Mouse (Mus musculus): ENCODE measurements around the gene Vps9d1. TPM values are rescaled to one million over a fixed set of nuclear protein-coding genes. Genes with fewer than 3 reads are reported as not detected.
"Not testable (repeated sequence)": the region's sequence is repeated elsewhere in the genome, so short reads cannot be mapped to it uniquely, and the experiment has no call there.

Gene Vps9d1
- polyA plus RNA-seq, 1 experiment from 2014 or later, result 57.7 TPM

GRCm38 (mm10) chr8:123283991-123284390, 29.8 kb upstream of the Vps9d1 start:
- Histone ChIP-seq H3K9me3 (ENCODE audit: control insufficient read depth, low read length) (no peaks in the 10 kb centered on the region), H3K4me3 (replicated peaks; ENCODE audit: low read length) (no peak overlapping the region), H3K27me3 (ENCODE audit: control insufficient read depth, insufficient read depth, low read length) (no peaks in the 10 kb centered on the region), H3K27ac (no peak overlapping the region), H3K36me3 (replicated peaks; ENCODE audit: control insufficient read depth, insufficient read depth) (no peaks in the 10 kb centered on the region), H3K9ac (no peak overlapping the region), H3K4me1 (replicated peaks; ENCODE audit: control insufficient read depth, insufficient read depth, low read length) (no peaks in the 10 kb centered on the region), H3K4me2 (replicated peaks) (no peak overlapping the region)
- 96% methylated on average over 7 of the region's 7 CpGs for WGBS
- DNase-seq (ENCODE audit: low spot score) (no peak), ATAC-seq (ENCODE audit: low FRiP score) (no peak)

GRCm38 (mm10) chr8:123282994-123283393, 28.8 kb upstream of the Vps9d1 start:
- not testable (repeated sequence) for H3K27ac ChIP-seq; H3K9me3 ChIP-seq (ENCODE audit: control insufficient read depth, low read length); H3K27me3 ChIP-seq (ENCODE audit: control insufficient read depth, insufficient read depth, low read length); ATAC-seq (ENCODE audit: low FRiP score); H3K4me1 ChIP-seq (replicated peaks; ENCODE audit: control insufficient read depth, insufficient read depth, low read length); H3K9ac ChIP-seq; DNase-seq (ENCODE audit: low spot score); H3K36me3 ChIP-seq (replicated peaks; ENCODE audit: control insufficient read depth, insufficient read depth); H3K4me2 ChIP-seq (replicated peaks); H3K4me3 ChIP-seq (replicated peaks; ENCODE audit: low read length)
- WGBS, result 94% methylated on average over 5 of the region's 6 CpGs

- H3K36me3 ChIP-seq (replicated peaks; ENCODE audit: control insufficient read depth, insufficient read depth), result no peaks in the 10 kb centered on the region
- ATAC-seq (ENCODE audit: low FRiP score) (no peak), DNase-seq (ENCODE audit: low spot score) (no peak)
- no peaks in the 10 kb centered on the region for H3K4me1 ChIP-seq (replicated peaks; ENCODE audit: control insufficient read depth, insufficient read depth, low read length)
- no peak overlapping the region for H3K4me2 ChIP-seq (replicated peaks)
- no peak overlapping the region for H3K27ac ChIP-seq
- H3K9me3 ChIP-seq (ENCODE audit: control insufficient read depth, low read length), result no peaks in the 10 kb centered on the region
- no peak overlapping the region for H3K9ac ChIP-seq
- 91% methylated on average over 13 of the region's 13 CpGs for WGBS
- H3K27me3 ChIP-seq (ENCODE audit: control insufficient read depth, insufficient read depth, low read length), result no peaks in the 10 kb centered on the region
- no peak overlapping the region for H3K4me3 ChIP-seq (replicated peaks; ENCODE audit: low read length)
Measured at GRCm38 (mm10) chr8:123280302-123281094, 26.4 kb upstream of the Vps9d1 start.

- WGBS, result 95% methylated on average over 4 of the region's 4 CpGs
Measured at GRCm38 (mm10) chr8:123279828-123280227, 25.7 kb upstream of the Vps9d1 start.

GRCm38 (mm10) chr8:123278445-123278844, 24.3 kb upstream of the Vps9d1 start:
- Histone ChIP-seq H3K9me3 (ENCODE audit: control insufficient read depth, low read length) (no peaks in the 10 kb centered on the region), H3K4me2 (replicated peaks) (no peak overlapping the region), H3K27me3 (ENCODE audit: control insufficient read depth, insufficient read depth, low read length) (no peaks in the 10 kb centered on the region), H3K9ac (no peak overlapping the region), H3K27ac (no peak overlapping the region), H3K4me3 (replicated peaks; ENCODE audit: low read length) (no peak overlapping the region), H3K4me1 (replicated peaks; ENCODE audit: control insufficient read depth, insufficient read depth, low read length) (no peaks in the 10 kb centered on the region), H3K36me3 (replicated peaks; ENCODE audit: control insufficient read depth, insufficient read depth) (no peaks in the 10 kb centered on the region)
- 78% methylated on average over 7 of the region's 7 CpGs for WGBS
- no peak for ATAC-seq (ENCODE audit: low FRiP score)
- DNase-seq (ENCODE audit: low spot score), result no peak

More at GRCm38 (mm10) chr8:123279828-123280227, 25.7 kb upstream of the Vps9d1 start:
- Histone ChIP-seq H3K4me2 (replicated peaks) (no peak overlapping the region), H3K4me1 (replicated peaks; ENCODE audit: control insufficient read depth, insufficient read depth, low read length) (no peaks in the 10 kb centered on the region), H3K9ac (no peak overlapping the region), H3K9me3 (ENCODE audit: control insufficient read depth, low read length) (no peaks in the 10 kb centered on the region), H3K27me3 (ENCODE audit: control insufficient read depth, insufficient read depth, low read length) (no peaks in the 10 kb centered on the region), H3K4me3 (replicated peaks; ENCODE audit: low read length) (no peak overlapping the region), H3K36me3 (replicated peaks; ENCODE audit: control insufficient read depth, insufficient read depth) (no peaks in the 10 kb centered on the region), H3K27ac (no peak overlapping the region)
- ATAC-seq (ENCODE audit: low FRiP score) (no peak), DNase-seq (ENCODE audit: low spot score) (no peak)

- ATAC-seq (ENCODE audit: low FRiP score), result no peak
- Histone ChIP-seq H3K9ac (no peak overlapping the region), H3K27ac (no peak overlapping the region), H3K36me3 (replicated peaks; ENCODE audit: control insufficient read depth, insufficient read depth) (peaks cover 8% of the 10 kb centered on the region), H3K4me1 (replicated peaks; ENCODE audit: control insufficient read depth, insufficient read depth, low read length) (no peaks in the 10 kb centered on the region), H3K9me3 (ENCODE audit: control insufficient read depth, low read length) (no peaks in the 10 kb centered on the region), H3K4me2 (replicated peaks) (no peak overlapping the region), H3K4me3 (replicated peaks; ENCODE audit: low read length) (no peak overlapping the region), H3K27me3 (ENCODE audit: control insufficient read depth, insufficient read depth, low read length) (no peaks in the 10 kb centered on the region)
- WGBS, result 93% methylated on average over 12 of the region's 12 CpGs
- no peak for DNase-seq (ENCODE audit: low spot score)
Measured at GRCm38 (mm10) chr8:123275096-123275495, 20.9 kb upstream of the Vps9d1 start.

- Histone ChIP-seq H3K9me3 (ENCODE audit: control insufficient read depth, low read length) (no peaks in the 10 kb centered on the region), H3K4me2 (replicated peaks) (no peak overlapping the region), H3K36me3 (replicated peaks; ENCODE audit: control insufficient read depth, insufficient read depth) (peaks cover 14% of the 10 kb centered on the region), H3K4me3 (replicated peaks; ENCODE audit: low read length) (no peak overlapping the region), H3K9ac (no peak overlapping the region), H3K27me3 (ENCODE audit: control insufficient read depth, insufficient read depth, low read length) (no peaks in the 10 kb centered on the region), H3K27ac (no peak overlapping the region), H3K4me1 (replicated peaks; ENCODE audit: control insufficient read depth, insufficient read depth, low read length) (no peaks in the 10 kb centered on the region)
- no peak for ATAC-seq (ENCODE audit: low FRiP score)
- no peak for DNase-seq (ENCODE audit: low spot score)
- 87% methylated on average over 5 of the region's 5 CpGs for WGBS
Measured at GRCm38 (mm10) chr8:123274447-123274846, 20.3 kb upstream of the Vps9d1 start.

- Histone ChIP-seq H3K27me3 (ENCODE audit: control insufficient read depth, insufficient read depth, low read length) (no peaks in the 10 kb centered on the region), H3K27ac (no peak overlapping the region), H3K36me3 (replicated peaks; ENCODE audit: control insufficient read depth, insufficient read depth) (peaks cover 40% of the 10 kb centered on the region), H3K4me2 (replicated peaks) (no peak overlapping the region), H3K4me3 (replicated peaks; ENCODE audit: low read length) (no peak overlapping the region), H3K9me3 (ENCODE audit: control insufficient read depth, low read length) (no peaks in the 10 kb centered on the region), H3K9ac (no peak overlapping the region), H3K4me1 (replicated peaks; ENCODE audit: control insufficient read depth, insufficient read depth, low read length) (no peaks in the 10 kb centered on the region)
- 79% methylated on average over 4 of the region's 4 CpGs for WGBS
- DNase-seq (ENCODE audit: low spot score), result no peak
- no peak for ATAC-seq (ENCODE audit: low FRiP score)
Measured at GRCm38 (mm10) chr8:123271901-123272300, 17.8 kb upstream of the Vps9d1 start.

GRCm38 (mm10) chr8:123271147-123271546, 17.0 kb upstream of the Vps9d1 start:
- H3K27ac ChIP-seq, result no peak overlapping the region
- no peaks in the 10 kb centered on the region for H3K4me1 ChIP-seq (replicated peaks; ENCODE audit: control insufficient read depth, insufficient read depth, low read length)
- no peak overlapping the region for H3K9ac ChIP-seq
- no peaks in the 10 kb centered on the region for H3K9me3 ChIP-seq (ENCODE audit: control insufficient read depth, low read length)
- peaks cover 47% of the 10 kb centered on the region for H3K36me3 ChIP-seq (replicated peaks; ENCODE audit: control insufficient read depth, insufficient read depth)
- ATAC-seq (ENCODE audit: low FRiP score), result no peak
- no peak overlapping the region for H3K4me2 ChIP-seq (replicated peaks)
- no peak overlapping the region for H3K4me3 ChIP-seq (replicated peaks; ENCODE audit: low read length)
- no peaks in the 10 kb centered on the region for H3K27me3 ChIP-seq (ENCODE audit: control insufficient read depth, insufficient read depth, low read length)
- no peak for DNase-seq (ENCODE audit: low spot score)
- 94% methylated on average over 10 of the region's 10 CpGs for WGBS
